Mouse (Mus musculus): Measurements from ENCODE around the gene Btnl2.

Gene Btnl2

GRCm38 (mm10) chr17:34347606-34348308 is 6.9 kb upstream of the Btnl2 start:
- in situ Hi-C loops (cut with MboI, MseI): no loop called here

- in situ Hi-C loops (cut with MboI, MseI): no loop called here
Observed at GRCm38 (mm10) chr17:34349429-34349828, 5.2 kb upstream of the Btnl2 start.

- in situ Hi-C loops (cut with MboI, MseI): loop anchor here (10.0 kb wide), 1 partner anchor 110 kb away; no protein-coding TSS in a partner anchor
Observed at GRCm38 (mm10) chr17:34354940-34355339, 318 bp downstream of the Btnl2 start.

GRCm38 (mm10) chr17:34362954-34363546 is 8.4 kb downstream of the Btnl2 start:
- in situ Hi-C loops (cut with MboI, MseI): no loop called here

- in situ Hi-C loops (cut with MboI, MseI): no loop called here
Observed at GRCm38 (mm10) chr17:34363676-34364310, 9.2 kb downstream of the Btnl2 start.

GRCm38 (mm10) chr17:34365031-34365430 is 10.4 kb downstream of the Btnl2 start:
- in situ Hi-C loops (cut with MboI, MseI): no loop called here

- in situ Hi-C loops (cut with MboI, MseI): loop anchor here (10.0 kb wide), 1 partner anchor 1256 kb away; no protein-coding TSS in a partner anchor
Observed at GRCm38 (mm10) chr17:34370563-34370962, 15.9 kb downstream of the Btnl2 start.

- in situ Hi-C loops (cut with MboI, MseI): loop anchor here (10.0 kb wide), 1 partner anchor 1258 kb away; no protein-coding TSS in a partner anchor
Observed at GRCm38 (mm10) chr17:34373055-34373709, 18.6 kb downstream of the Btnl2 start.

- in situ Hi-C loops (cut with MboI, MseI): loop anchor here (10.0 kb wide), 1 partner anchor 1262 kb away; no protein-coding TSS in a partner anchor
Observed at GRCm38 (mm10) chr17:34376847-34377246, 22.2 kb downstream of the Btnl2 start, which contains the start of gene Btnl1. Btnl1 (plus strand) TSS chr17:34377132.

- in situ Hi-C loops (cut with MboI, MseI): loop anchor here (10.0 kb wide), 1 partner anchor 1263 kb away; no protein-coding TSS in a partner anchor
Observed at GRCm38 (mm10) chr17:34377450-34378209, 23.0 kb downstream of the Btnl2 start.

GRCm38 (mm10) chr17:34378716-34379115 is 24.1 kb downstream of the Btnl2 start:
- in situ Hi-C loops (cut with MboI, MseI): loop anchor here (10.0 kb wide), 1 partner anchor 1264 kb away; no protein-coding TSS in a partner anchor

- in situ Hi-C loops (cut with MboI, MseI): loop anchor here (10.0 kb wide), 1 partner anchor 1265 kb away; no protein-coding TSS in a partner anchor
Observed at GRCm38 (mm10) chr17:34379451-34379850, 24.8 kb downstream of the Btnl2 start.

GRCm38 (mm10) chr17:34381876-34382275 is 27.3 kb downstream of the Btnl2 start:
- in situ Hi-C loops (cut with MboI, MseI): no loop called here

- in situ Hi-C loops (cut with MboI, MseI): no loop called here
Observed at GRCm38 (mm10) chr17:34383212-34383611, 28.6 kb downstream of the Btnl2 start.

GRCm38 (mm10) chr17:34384699-34385098 is 30.1 kb downstream of the Btnl2 start:
- in situ Hi-C loops (cut with MboI, MseI): no loop called here

GRCm38 (mm10) chr17:34386656-34387055 is 32.0 kb downstream of the Btnl2 start:
- in situ Hi-C loops (cut with MboI, MseI): no loop called here

GRCm38 (mm10) chr17:34388513-34388912 is 33.9 kb downstream of the Btnl2 start:
- in situ Hi-C loops (cut with MboI, MseI): no loop called here

GRCm38 (mm10) chr17:34391507-34391906 is 36.9 kb downstream of the Btnl2 start:
- in situ Hi-C loops (cut with MboI, MseI): no loop called here

- in situ Hi-C loops (cut with MboI, MseI): no loop called here
Observed at GRCm38 (mm10) chr17:34392321-34392720, 37.7 kb downstream of the Btnl2 start.

GRCm38 (mm10) chr17:34397357-34397756 is 42.7 kb downstream of the Btnl2 start:
- in situ Hi-C loops (cut with MboI, MseI): no loop called here

Data from T-helper 1 cell (primary cell).